Mouse (Mus musculus): ENCODE measurements around the gene Mtmr6. TPM values are rescaled to one million over a fixed set of nuclear protein-coding genes. Genes with fewer than 3 reads are reported as not detected.
"Not testable (repeated sequence)": the region's sequence is repeated elsewhere in the genome, so short reads cannot be mapped to it uniquely, and the experiment has no call there.

The Mtmr6 gene
- polyA plus RNA-seq, 1 experiment from 2014 or later: 31.1 TPM

- Histone ChIP-seq H3K27me3 (replicated peaks) (no peaks in the 10 kb centered on the region), H3K27ac (ENCODE audit: poor library complexity, severe bottlenecking) (no peak overlapping the region), H3K4me1 (replicated peaks) (no peaks in the 10 kb centered on the region), H3K4me3 (no peak overlapping the region), H3K9me3 (replicated peaks) (no peaks in the 10 kb centered on the region), H3K36me3 (peaks cover 52% of the 10 kb centered on the region), H3K9ac (no peak overlapping the region), H3K4me2 (no peak overlapping the region)
- 72% methylated on average over 14 of the region's 14 CpGs for WGBS
- ATAC-seq (ENCODE audit: insufficient number of reproducible peaks, low FRiP score): no peak
Measured at GRCm38 (mm10) chr14:60300224-60300991, 35.4 kb downstream of the Mtmr6 start.

- H3K4me2 ChIP-seq: no peak overlapping the region
- no peak overlapping the region for H3K27ac ChIP-seq (ENCODE audit: poor library complexity, severe bottlenecking)
- WGBS: 90% methylated on average over 6 of the region's 6 CpGs
- no peak overlapping the region for H3K4me3 ChIP-seq
- H3K36me3 ChIP-seq: peaks cover 52% of the 10 kb centered on the region
- H3K4me1 ChIP-seq (replicated peaks): no peaks in the 10 kb centered on the region
- no peaks in the 10 kb centered on the region for H3K27me3 ChIP-seq (replicated peaks)
- no peak overlapping the region for H3K9ac ChIP-seq
- no peaks in the 10 kb centered on the region for H3K9me3 ChIP-seq (replicated peaks)
- no peak for ATAC-seq (ENCODE audit: insufficient number of reproducible peaks, low FRiP score)
Measured at GRCm38 (mm10) chr14:60301024-60301423, 36.0 kb downstream of the Mtmr6 start.

- WGBS: 86% methylated on average over 4 of the region's 4 CpGs
- Histone ChIP-seq H3K27ac (ENCODE audit: poor library complexity, severe bottlenecking) (no peak overlapping the region), H3K4me2 (no peak overlapping the region), H3K27me3 (replicated peaks) (no peaks in the 10 kb centered on the region), H3K4me1 (replicated peaks) (no peaks in the 10 kb centered on the region), H3K4me3 (no peak overlapping the region), H3K9ac (no peak overlapping the region), H3K9me3 (replicated peaks) (no peaks in the 10 kb centered on the region), H3K36me3 (peaks cover 42% of the 10 kb centered on the region)
- no peak for ATAC-seq (ENCODE audit: insufficient number of reproducible peaks, low FRiP score)
Measured at GRCm38 (mm10) chr14:60302441-60302840, 37.4 kb downstream of the Mtmr6 start.

GRCm38 (mm10) chr14:60304441-60305220 is 39.6 kb downstream of the Mtmr6 start:
- Histone ChIP-seq H3K36me3 (peaks cover 36% of the 10 kb centered on the region), H3K9ac (no peak overlapping the region), H3K4me3 (no peak overlapping the region), H3K9me3 (replicated peaks) (no peaks in the 10 kb centered on the region), H3K27me3 (replicated peaks) (no peaks in the 10 kb centered on the region), H3K4me1 (replicated peaks) (no peaks in the 10 kb centered on the region), H3K27ac (ENCODE audit: poor library complexity, severe bottlenecking) (no peak overlapping the region), H3K4me2 (no peak overlapping the region)
- no peak for ATAC-seq (ENCODE audit: insufficient number of reproducible peaks, low FRiP score)
- 91% methylated on average over 2 of the region's 2 CpGs for WGBS

GRCm38 (mm10) chr14:60308113-60308512 is 43.1 kb downstream of the Mtmr6 start:
- H3K27me3 ChIP-seq (replicated peaks): no peaks in the 10 kb centered on the region
- no peak overlapping the region for H3K4me3 ChIP-seq
- no peak overlapping the region for H3K4me2 ChIP-seq
- no peak overlapping the region for H3K27ac ChIP-seq (ENCODE audit: poor library complexity, severe bottlenecking)
- WGBS: 59% methylated on average over 6 of the region's 6 CpGs
- no peak for ATAC-seq (ENCODE audit: insufficient number of reproducible peaks, low FRiP score)
- H3K4me1 ChIP-seq (replicated peaks): no peaks in the 10 kb centered on the region
- H3K9me3 ChIP-seq (replicated peaks): no peaks in the 10 kb centered on the region
- no peak overlapping the region for H3K9ac ChIP-seq
- peaks cover 9% of the 10 kb centered on the region for H3K36me3 ChIP-seq

GRCm38 (mm10) chr14:60310691-60311090 is 45.7 kb downstream of the Mtmr6 start:
- H3K4me1 ChIP-seq (replicated peaks): no peaks in the 10 kb centered on the region
- H3K27me3 ChIP-seq (replicated peaks): no peaks in the 10 kb centered on the region
- no peak overlapping the region for H3K4me3 ChIP-seq
- no peak for ATAC-seq (ENCODE audit: insufficient number of reproducible peaks, low FRiP score)
- WGBS: 61% methylated on average over 4 of the region's 4 CpGs
- H3K27ac ChIP-seq (ENCODE audit: poor library complexity, severe bottlenecking): no peak overlapping the region
- H3K9ac ChIP-seq: no peak overlapping the region
- H3K36me3 ChIP-seq: no peaks in the 10 kb centered on the region
- H3K4me2 ChIP-seq: no peak overlapping the region
- peaks cover 6% of the 10 kb centered on the region; the same call in 1 of the 2 replicates for H3K9me3 ChIP-seq (replicated peaks)

GRCm38 (mm10) chr14:60319231-60319630 is 54.2 kb downstream of the Mtmr6 start:
- no peaks in the 10 kb centered on the region for H3K4me1 ChIP-seq (replicated peaks)
- H3K4me2 ChIP-seq: no peak overlapping the region
- WGBS: 93% methylated on average over 1 of the region's 1 CpGs
- H3K9me3 ChIP-seq (replicated peaks): 0 out of 2 replicates have a peak, but pooled peaks cover 4% of the 10 kb centered on the region
- H3K4me3 ChIP-seq: no peak overlapping the region
- ATAC-seq (ENCODE audit: insufficient number of reproducible peaks, low FRiP score): no peak
- H3K27ac ChIP-seq (ENCODE audit: poor library complexity, severe bottlenecking): no peak overlapping the region
- no peak overlapping the region for H3K9ac ChIP-seq
- H3K36me3 ChIP-seq: no peaks in the 10 kb centered on the region
- no peaks in the 10 kb centered on the region for H3K27me3 ChIP-seq (replicated peaks)

- Histone ChIP-seq H3K27ac (ENCODE audit: poor library complexity, severe bottlenecking) (no peak overlapping the region), H3K4me2 (no peak overlapping the region), H3K27me3 (replicated peaks) (no peaks in the 10 kb centered on the region), H3K4me1 (replicated peaks) (no peaks in the 10 kb centered on the region), H3K9me3 (replicated peaks) (no peaks in the 10 kb centered on the region), H3K36me3 (no peaks in the 10 kb centered on the region), H3K4me3 (no peak overlapping the region), H3K9ac (no peak overlapping the region)
- no peak for ATAC-seq (ENCODE audit: insufficient number of reproducible peaks, low FRiP score)
- WGBS: 70% methylated on average over 3 of the region's 3 CpGs
Measured at GRCm38 (mm10) chr14:60320813-60321212, 55.8 kb downstream of the Mtmr6 start.

- not testable (repeated sequence) for H3K4me1 ChIP-seq (replicated peaks); H3K4me2 ChIP-seq; H3K27me3 ChIP-seq (replicated peaks); H3K4me3 ChIP-seq; H3K9ac ChIP-seq; ATAC-seq (ENCODE audit: insufficient number of reproducible peaks, low FRiP score); H3K27ac ChIP-seq (ENCODE audit: poor library complexity, severe bottlenecking); H3K9me3 ChIP-seq (replicated peaks); H3K36me3 ChIP-seq
- WGBS: 63% methylated on average over 5 of the region's 5 CpGs
Measured at GRCm38 (mm10) chr14:60340001-60340400, 75.0 kb downstream of the Mtmr6 start.

GRCm38 (mm10) chr14:60340570-60340969 is 75.5 kb downstream of the Mtmr6 start:
- WGBS: 53% methylated on average over 4 of the region's 4 CpGs
- H3K9me3 ChIP-seq (replicated peaks): no peaks in the 10 kb centered on the region

GRCm38 (mm10) chr14:60345326-60345876 is 80.4 kb downstream of the Mtmr6 start:
- no peak overlapping the region for H3K9ac ChIP-seq
- no peak overlapping the region for H3K4me3 ChIP-seq
- no peak for ATAC-seq (ENCODE audit: insufficient number of reproducible peaks, low FRiP score)
- no peaks in the 10 kb centered on the region for H3K4me1 ChIP-seq (replicated peaks)
- no peaks in the 10 kb centered on the region for H3K9me3 ChIP-seq (replicated peaks)
- H3K27ac ChIP-seq (ENCODE audit: poor library complexity, severe bottlenecking): no peak overlapping the region
- no peaks in the 10 kb centered on the region for H3K27me3 ChIP-seq (replicated peaks)
- 80% methylated on average over 6 of the region's 6 CpGs for WGBS
- H3K4me2 ChIP-seq: no peak overlapping the region
- H3K36me3 ChIP-seq: no peaks in the 10 kb centered on the region

More at GRCm38 (mm10) chr14:60340570-60340969, 75.5 kb downstream of the Mtmr6 start:
- Histone ChIP-seq H3K36me3 (no peaks in the 10 kb centered on the region), H3K27ac (ENCODE audit: poor library complexity, severe bottlenecking) (no peak overlapping the region), H3K27me3 (replicated peaks) (no peaks in the 10 kb centered on the region), H3K9ac (no peak overlapping the region), H3K4me1 (replicated peaks) (no peaks in the 10 kb centered on the region), H3K4me2 (no peak overlapping the region), H3K4me3 (no peak overlapping the region)
- ATAC-seq (ENCODE audit: insufficient number of reproducible peaks, low FRiP score): no peak
